Comparison of ENCODE assay signal across 8 mouse cellular contexts in the genomic region with DNA sequence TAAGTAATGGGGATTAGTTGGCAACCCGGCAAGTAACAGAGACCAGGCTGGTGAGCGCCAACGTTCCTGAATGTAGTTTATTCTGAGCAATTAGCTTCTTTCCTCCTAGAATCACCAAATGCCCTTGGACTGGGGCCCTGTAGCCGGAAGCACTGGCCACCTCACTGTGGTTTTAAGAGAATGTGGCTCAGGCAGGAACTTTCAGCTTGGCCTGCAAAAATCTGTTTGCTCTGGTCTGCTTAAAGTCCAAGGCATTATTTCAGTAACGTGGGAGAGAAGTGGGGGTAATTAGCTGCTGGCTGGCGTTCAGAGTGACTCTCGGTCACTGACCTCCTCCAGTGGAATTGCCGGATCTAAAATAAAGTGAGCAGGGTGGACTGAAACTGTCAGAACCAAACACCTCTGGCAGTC. TPM values are rescaled to one million over a fixed set of nuclear protein-coding genes. Genes with fewer than 3 reads are reported as not detected.
DNase-seq lines count a peak whose midpoint lies in the region; ATAC-seq and TF ChIP-seq lines count a peak whose summit lies in the region.

No protein-coding gene starts in this region.

- ATAC-seq in erythroblast, adult 5-6 weeks (replicated peaks; ENCODE audit: low FRiP score, poor library complexity, severe bottlenecking), result no peak
- ATAC-seq in kidney, embryonic 14.5 days (ENCODE audit: low FRiP score, low TSS enrichment), result no peak
- ATAC-seq in liver, postnatal 0 days, result peak; percentile 7; the same call in 1 of the 2 replicates
- ATAC-seq in stomach, embryonic 16.5 days (ENCODE audit: insufficient read depth, low FRiP score), result no peak

- dilution Hi-C loops in CH12.LX (cut with MboI; ENCODE audit: extremely low pct_ligation_motif_present, extremely low pct_unique_long_range_greater_than_20kb, low sequenced_read_pairs), result no loop called here

- H3K79me2 ChIP-seq in CH12.LX (replicated peaks; ENCODE audit: control insufficient read depth, extremely low read depth, insufficient read depth, poor library complexity, severe bottlenecking), result peaks cover 27% of the 10 kb centered on the region

- no peak for TF ChIP-seq EP300 in CH12.LX (IDR thresholded peaks at IDR 0.05; ENCODE audit: low read length)
- no peak for TF ChIP-seq EP300 in liver, postnatal 0 days (IDR thresholded peaks at IDR 0.05; ENCODE audit: low read depth)

- peak overlapping the region; percentile 90 for H3K9ac ChIP-seq in CH12.LX (ENCODE audit: insufficient read depth, low read depth)
- peak overlapping the region; percentile 74 for H3K9ac ChIP-seq in kidney, embryonic 14.5 days (ENCODE audit: low read depth, low read length)
- H3K9ac ChIP-seq in liver, postnatal 0 days (replicated peaks), result peak overlapping the region; percentile 92
- H3K9ac ChIP-seq in stomach, embryonic 16.5 days (ENCODE audit: low read length), result peak overlapping the region; percentile 83

- H3K4me3 ChIP-seq in erythroblast, embryonic 14.5 days (replicated peaks), result peak overlapping the region; percentile 68
- H3K4me3 ChIP-seq in CH12.LX (replicated peaks in 1 of 3; ENCODE audit: low read depth in 2 of 3, low read length in 2 of 3, poor library complexity in 1 of 3), result peak overlapping the region; percentile 72 to 93 (median 80)
- H3K4me3 ChIP-seq in forebrain, embryonic 10.5 days, result peak overlapping the region; percentile 86
- H3K4me3 ChIP-seq in kidney, embryonic 14.5 days (ENCODE audit: low read length), result peak overlapping the region; percentile 67
- peak overlapping the region; percentile 95 for H3K4me3 ChIP-seq in liver, postnatal 0 days (ENCODE audit: low read depth, low read length)
- H3K4me3 ChIP-seq in stomach, embryonic 16.5 days (replicated peaks; ENCODE audit: low read length), result peak overlapping the region; percentile 62

- H3K4me1 ChIP-seq in erythroblast, embryonic 14.5 days (ENCODE audit: control insufficient read depth), result peaks cover 84% of the 10 kb centered on the region
- H3K4me1 ChIP-seq in CH12.LX (ENCODE audit: control insufficient read depth in 1 of 2, insufficient read depth in 2 of 2), result peaks cover 0 to 20% of the 10 kb centered on the region in 2 experiments; a peak in 2 of 4 replicates
- peaks cover 25% of the 10 kb centered on the region for H3K4me1 ChIP-seq in forebrain, embryonic 10.5 days
- H3K4me1 ChIP-seq in kidney, embryonic 14.5 days (ENCODE audit: control insufficient read depth, insufficient read depth, low read length), result peaks cover 10% of the 10 kb centered on the region; the same call in 1 of the 2 replicates
- peaks cover 57% of the 10 kb centered on the region for H3K4me1 ChIP-seq in liver, postnatal 0 days (ENCODE audit: insufficient read depth)
- peaks cover 10% of the 10 kb centered on the region; the same call in 1 of the 2 replicates for H3K4me1 ChIP-seq in stomach, embryonic 16.5 days (ENCODE audit: control insufficient read depth, insufficient read depth, low read length)

- no peak for DNase-seq in CH12.LX (ENCODE audit: extremely low read depth)
- DNase-seq in forebrain, embryonic 10.5 days (ENCODE audit: extremely low spot score, low spot score), result no peak
- DNase-seq in liver, postnatal 0 days, result peak; percentile 59
- DNase-seq in ovary, postnatal 10 days (ENCODE audit: low spot score), result no peak

- TF ChIP-seq POLR2A in CH12.LX (IDR thresholded peaks at IDR 0.05; ENCODE audit: low read depth, low read length), result no peak

- no peaks in the 10 kb centered on the region for H3K9me3 ChIP-seq in erythroblast, embryonic 14.5 days (ENCODE audit: control insufficient read depth, low read length)
- H3K9me3 ChIP-seq in CH12.LX (replicated peaks; ENCODE audit: low read length), result no peaks in the 10 kb centered on the region
- no peaks in the 10 kb centered on the region for H3K9me3 ChIP-seq in forebrain, embryonic 10.5 days
- no peaks in the 10 kb centered on the region for H3K9me3 ChIP-seq in kidney, embryonic 14.5 days (ENCODE audit: control insufficient read depth, low read length)
- no peaks in the 10 kb centered on the region for H3K9me3 ChIP-seq in liver, postnatal 0 days (ENCODE audit: low read length)
- H3K9me3 ChIP-seq in stomach, embryonic 16.5 days (replicated peaks; ENCODE audit: control insufficient read depth, low read length), result no peaks in the 10 kb centered on the region

- H3K36me3 ChIP-seq in erythroblast, embryonic 14.5 days (ENCODE audit: control insufficient read depth), result peaks cover 54% of the 10 kb centered on the region
- H3K36me3 ChIP-seq in CH12.LX (replicated peaks in 1 of 2; ENCODE audit: control insufficient read depth in 1 of 2, insufficient read depth in 1 of 2, low read length in 1 of 2), result peaks cover 32 to 42% of the 10 kb centered on the region in 2 experiments
- H3K36me3 ChIP-seq in forebrain, embryonic 10.5 days (replicated peaks), result peaks cover 46% of the 10 kb centered on the region
- peaks cover 37% of the 10 kb centered on the region for H3K36me3 ChIP-seq in kidney, embryonic 14.5 days (ENCODE audit: control insufficient read depth, insufficient read depth, low read length)
- H3K36me3 ChIP-seq in liver, postnatal 0 days (replicated peaks; ENCODE audit: insufficient read depth, low read length), result peaks cover 39% of the 10 kb centered on the region
- peaks cover 11% of the 10 kb centered on the region; the same call in 1 of the 2 replicates for H3K36me3 ChIP-seq in stomach, embryonic 16.5 days (ENCODE audit: control insufficient read depth, insufficient read depth, low read length)

- in situ Hi-C loops in CH12.LX (cut with MboI; ENCODE audit: low pct_ligation_motif_present, low pct_unique_long_range_greater_than_20kb, low sequenced_read_pairs), result no loop called here

- no peaks in the 10 kb centered on the region for H3K27me3 ChIP-seq in erythroblast, embryonic 14.5 days (ENCODE audit: control insufficient read depth)
- H3K27me3 ChIP-seq in CH12.LX (replicated peaks), result no peaks in the 10 kb centered on the region
- no peaks in the 10 kb centered on the region for H3K27me3 ChIP-seq in forebrain, embryonic 10.5 days (ENCODE audit: poor library complexity, severe bottlenecking)
- H3K27me3 ChIP-seq in kidney, embryonic 14.5 days (ENCODE audit: control insufficient read depth, insufficient read depth, low read length), result no peaks in the 10 kb centered on the region
- no peaks in the 10 kb centered on the region for H3K27me3 ChIP-seq in liver, postnatal 0 days (ENCODE audit: insufficient read depth, low read length)
- H3K27me3 ChIP-seq in stomach, embryonic 16.5 days (ENCODE audit: control insufficient read depth, insufficient read depth, low read length), result no peaks in the 10 kb centered on the region

- H3K27ac ChIP-seq in CH12.LX (ENCODE audit: insufficient read depth, low read depth), result no peak overlapping the region
- H3K27ac ChIP-seq in forebrain, embryonic 10.5 days, result peak overlapping the region; percentile 94
- H3K27ac ChIP-seq in kidney, embryonic 14.5 days (ENCODE audit: low read depth, low read length), result no peak overlapping the region; the same call in 1 of the 2 replicates
- H3K27ac ChIP-seq in liver, postnatal 0 days (ENCODE audit: low read depth), result peak overlapping the region; percentile 96
- peak overlapping the region; percentile 81 for H3K27ac ChIP-seq in stomach, embryonic 16.5 days (ENCODE audit: low read length)

- WGBS in forebrain, embryonic 10.5 days, result 22% methylated on average over 8 of the region's 8 CpGs
- 17% methylated on average over 8 of the region's 8 CpGs for WGBS in kidney, embryonic 14.5 days
- 7% methylated on average over 8 of the region's 8 CpGs for WGBS in liver, postnatal 0 days (ENCODE audit: insufficient replicate concordance)
- WGBS in stomach, embryonic 16.5 days, result 19% methylated on average over 8 of the region's 8 CpGs

- TF ChIP-seq RAD21 in CH12.LX (IDR thresholded peaks at IDR 0.05; ENCODE audit: low read depth, low read length), result no peak

- H3K4me2 ChIP-seq in CH12.LX (ENCODE audit: insufficient read depth, low read depth, poor library complexity, severe bottlenecking), result peak overlapping the region; percentile 89
- H3K4me2 ChIP-seq in kidney, embryonic 14.5 days (replicated peaks; ENCODE audit: low read depth, low read length), result peak overlapping the region; percentile 63
- peak overlapping the region; percentile 78 for H3K4me2 ChIP-seq in liver, postnatal 0 days (ENCODE audit: low read depth, low read length)
- peak overlapping the region; percentile 76 for H3K4me2 ChIP-seq in stomach, embryonic 16.5 days (ENCODE audit: low read depth, low read length)

- no peak for TF ChIP-seq CTCF in CH12.LX (conservative IDR thresholded peaks at IDR 0.05 in 1 of 2, IDR thresholded peaks at IDR 0.05 in 1 of 2; ENCODE audit: low read depth in 2 of 2, low read length in 2 of 2)
- no peak for TF ChIP-seq CTCF in liver, postnatal 0 days (IDR thresholded peaks at IDR 0.05; ENCODE audit: low read depth)

TF ChIP-seq in CH12.LX, 34 proteins besides CTCF, POLR2A, EP300 and RAD21 (continues in another document):
- TF ChIP-seq ELF1 (IDR thresholded peaks at IDR 0.05; ENCODE audit: low read depth, low read length) (no peak), MAZ (IDR thresholded peaks at IDR 0.05; ENCODE audit: low read depth, low read length) (no peak), HCFC1 (IDR thresholded peaks at IDR 0.05; ENCODE audit: low read depth, low read length) (no peak)

RNA-seq across cellular contexts. Expression of gene Prkab1, which starts 1.1 kb away (rescaled TPM):
- polyA plus RNA-seq in erythroblast, embryonic 14.5 days (2012), result 46.1 and 68.5 TPM in 2 replicates
- 71.5 and 102 TPM in 2 replicates for total RNA-seq in erythroblast, adult 5-6 weeks (2015; ENCODE audit: low replicate concordance)
- 50.3 and 72.4 TPM in 2 replicates for total RNA-seq in erythroblast, adult 5-6 weeks (2017; ENCODE audit: low replicate concordance)
- total RNA-seq in CH12.LX (2012; rRNA removed) (18.4 and 20.1 TPM in 2 replicates), CH12.LX (2014; rRNA removed) (19.8 and 24.1 TPM in 2 replicates)
- 23.6 and 26.8 TPM in 2 replicates for polyA plus RNA-seq in CH12.LX (2012; ENCODE audit: insufficient read length, low read depth)
- polyA plus RNA-seq in forebrain, embryonic 10.5 days (2016; fragmentation: Nextera tagmentation; extraction: Ambion mirVana), result 74.9 and 77.5 TPM in 2 replicates
- polyA plus RNA-seq in kidney, embryonic 14.5 days (2014; fragmentation: Nextera tagmentation; extraction: Ambion mirVana), result 60.9 and 85.5 TPM in 2 replicates
- 51.6 and 51.8 TPM in 2 replicates for polyA plus RNA-seq in liver, postnatal 0 days (2015; fragmentation: Nextera tagmentation; extraction: Ambion mirVana)
- 71.1 and 75.5 TPM in 2 replicates for polyA plus RNA-seq in stomach, embryonic 16.5 days (2015; fragmentation: Nextera tagmentation; extraction: Ambion mirVana)

RNA-seq across cellular contexts. Expression of gene Tmem233, which starts 59.8 kb away (rescaled TPM):
- not detected in 2 replicates for polyA plus RNA-seq in erythroblast, embryonic 14.5 days (2012)
- total RNA-seq in erythroblast, adult 5-6 weeks (2015; ENCODE audit: low replicate concordance), result not detected in 2 replicates
- total RNA-seq in erythroblast, adult 5-6 weeks (2017; ENCODE audit: low replicate concordance), result not detected in 2 replicates
- not detected in 2 replicates for total RNA-seq in CH12.LX (2012; rRNA removed)
- total RNA-seq in CH12.LX (2014; rRNA removed), result not detected in 2 replicates
- polyA plus RNA-seq in CH12.LX (2012; ENCODE audit: insufficient read length, low read depth), result not detected in 2 replicates
- not detected in 2 replicates for polyA plus RNA-seq in forebrain, embryonic 10.5 days (2016; fragmentation: Nextera tagmentation; extraction: Ambion mirVana)
- not detected in 2 replicates for polyA plus RNA-seq in kidney, embryonic 14.5 days (2014; fragmentation: Nextera tagmentation; extraction: Ambion mirVana)
- not detected in 2 replicates for polyA plus RNA-seq in liver, postnatal 0 days (2015; fragmentation: Nextera tagmentation; extraction: Ambion mirVana)
- polyA plus RNA-seq in stomach, embryonic 16.5 days (2015; fragmentation: Nextera tagmentation; extraction: Ambion mirVana), result 0.09 TPM in 1 of 2 replicates, not detected in the other

Comparison
In these comparisons a context has a peak if more than half of its experiments do, and no peak if none do; other contexts are left out.
1. H3K27ac ChIP-seq: peak in forebrain, embryonic 10.5 days (single experiment), liver, postnatal 0 days (single experiment) and stomach, embryonic 16.5 days (single experiment); none in CH12.LX (single experiment) and kidney, embryonic 14.5 days (single experiment).
2. Peak in every context shown above with its lines, with median percentiles within 50 percentile points of each other: H3K4me3 ChIP-seq, H3K4me2 ChIP-seq and H3K9ac ChIP-seq.